Mouse (Mus musculus): Measurements from ENCODE around the gene Cox20.

The Cox20 gene

GRCm38 (mm10) chr1:178351643-178352042 lies 32.7 kb downstream of the Cox20 start:
- DNase-seq (ENCODE audit: low spot score in 2 of 2), result no peak

- DNase-seq (ENCODE audit: low spot score in 2 of 2), result no peak
Observed at GRCm38 (mm10) chr1:178354576-178354975, 35.6 kb downstream of the Cox20 start.

GRCm38 (mm10) chr1:178357776-178358710 lies 39.1 kb downstream of the Cox20 start:
- peak; percentile 64 to 86 for DNase-seq (ENCODE audit: low spot score in 2 of 2)

- DNase-seq (ENCODE audit: low spot score in 2 of 2), result no peak
Observed at GRCm38 (mm10) chr1:178360264-178360663, 41.3 kb downstream of the Cox20 start.

GRCm38 (mm10) chr1:178360702-178361101 lies 41.8 kb downstream of the Cox20 start:
- no peak for DNase-seq (ENCODE audit: low spot score in 2 of 2)

- no peak for DNase-seq (ENCODE audit: low spot score in 2 of 2)
Observed at GRCm38 (mm10) chr1:178365171-178365570, 46.2 kb downstream of the Cox20 start.

- DNase-seq (ENCODE audit: low spot score in 2 of 2), result no peak
Observed at GRCm38 (mm10) chr1:178368121-178368520, 49.2 kb downstream of the Cox20 start.

GRCm38 (mm10) chr1:178368548-178369271 lies 49.8 kb downstream of the Cox20 start:
- peak; percentile 89 to 96 for DNase-seq (ENCODE audit: low spot score in 2 of 2)

GRCm38 (mm10) chr1:178369272-178369651 lies 50.3 kb downstream of the Cox20 start:
- peak in 1 of 2 experiments; percentile 39 for DNase-seq (ENCODE audit: low spot score in 2 of 2)

Measured in left cerebral cortex, adult 9 months (tissue).